Mouse (Mus musculus): ENCODE measurements around the gene Fstl4.
A peak's percentile ranks its signal among the peaks of the same experiment; 100 is the strongest.
"Not testable (repeated sequence)": the region's sequence is repeated elsewhere in the genome, so short reads cannot be mapped to it uniquely, and the experiment has no call there.

Fstl4 gene

GRCm38 (mm10) chr11:53140722-53141400, 376.4 kb downstream of the Fstl4 start:
- no peak for DNase-seq

- no peak for DNase-seq
These were observed 379.1 kb downstream of the Fstl4 start for GRCm38 (mm10) chr11:53143522-53143921.

- no peak for DNase-seq
These were observed 380.1 kb downstream of the Fstl4 start for GRCm38 (mm10) chr11:53144506-53144905.

GRCm38 (mm10) chr11:53146290-53146689, 381.9 kb downstream of the Fstl4 start:
- DNase-seq: no peak

GRCm38 (mm10) chr11:53156463-53156862, 392.0 kb downstream of the Fstl4 start:
- DNase-seq: no peak

GRCm38 (mm10) chr11:53157621-53158259, 393.3 kb downstream of the Fstl4 start:
- DNase-seq: no peak

GRCm38 (mm10) chr11:53162385-53162784, 398.0 kb downstream of the Fstl4 start:
- DNase-seq: no peak

GRCm38 (mm10) chr11:53166478-53166877, 402.0 kb downstream of the Fstl4 start:
- DNase-seq: no peak

- no peak for DNase-seq
These were observed 417.9 kb downstream of the Fstl4 start for GRCm38 (mm10) chr11:53182177-53182852.

- peak; percentile 12 for DNase-seq
These were observed 418.4 kb downstream of the Fstl4 start for GRCm38 (mm10) chr11:53182858-53183257.

- no peak for DNase-seq
These were observed 419.6 kb downstream of the Fstl4 start for GRCm38 (mm10) chr11:53184046-53184445.

GRCm38 (mm10) chr11:53184698-53185097, 420.3 kb downstream of the Fstl4 start:
- DNase-seq: no peak

- no peak for DNase-seq
These were observed 423.1 kb downstream of the Fstl4 start for GRCm38 (mm10) chr11:53187427-53188140.

GRCm38 (mm10) chr11:53196551-53196950, 432.1 kb downstream of the Fstl4 start:
- not testable (repeated sequence) for DNase-seq

GRCm38 (mm10) chr11:53197111-53197510, 432.7 kb downstream of the Fstl4 start:
- no peak for DNase-seq

- DNase-seq: no peak
These were observed 438.2 kb downstream of the Fstl4 start for GRCm38 (mm10) chr11:53202459-53203250.

GRCm38 (mm10) chr11:53210876-53211275, 446.4 kb downstream of the Fstl4 start:
- no peak for DNase-seq

GRCm38 (mm10) chr11:53229011-53229410, 464.6 kb downstream of the Fstl4 start:
- DNase-seq: no peak

- DNase-seq: no peak
These were observed 467.4 kb downstream of the Fstl4 start for GRCm38 (mm10) chr11:53231836-53232235.

GRCm38 (mm10) chr11:53233590-53233989, 469.2 kb downstream of the Fstl4 start:
- DNase-seq: no peak
